Mouse (Mus musculus): Measurements from ENCODE around the gene Osbpl2.

The Osbpl2 gene

GRCm38 (mm10) chr2:180118661-180119438 lies at the start of gene Osbpl2:
TSS of gene Osbpl2 (plus strand) at chr2:180119306.
- peak; percentile 100 for DNase-seq (ENCODE audit: low read depth, low spot score)

GRCm38 (mm10) chr2:180069770-180070480 lies 49.2 kb upstream of the Osbpl2 start:
- no peak for DNase-seq (ENCODE audit: low read depth, low spot score)

- DNase-seq (ENCODE audit: low read depth, low spot score) = peak; percentile 93
Observed at GRCm38 (mm10) chr2:180070481-180071453, 48.3 kb upstream of the Osbpl2 start, which contains the start of gene Mtg2. TSS of gene Mtg2 (plus strand) at chr2:180070588.

DNA sequence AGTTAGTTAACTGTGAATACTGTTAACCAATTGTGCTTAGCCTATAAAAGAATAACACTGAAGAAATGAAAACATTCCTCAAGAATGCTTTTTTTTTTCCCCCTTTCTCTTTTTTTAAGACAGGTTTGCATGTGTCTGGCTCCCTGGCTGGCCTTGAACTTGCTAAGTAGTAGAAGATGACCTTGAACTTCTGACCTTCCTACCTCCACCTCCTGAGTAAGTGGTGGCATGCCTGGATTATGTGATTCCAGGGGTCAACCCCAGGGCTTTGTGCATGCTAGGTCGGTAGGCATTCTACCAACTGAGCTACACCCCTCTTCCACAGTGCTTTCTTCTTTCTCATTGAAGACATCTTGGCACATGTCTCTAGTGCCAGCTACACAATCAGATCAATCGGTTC lies 47.4 kb upstream of the Osbpl2 start:
- peak; percentile 68 for DNase-seq (ENCODE audit: low read depth, low spot score)

- DNase-seq (ENCODE audit: low read depth, low spot score) = no peak
Observed at GRCm38 (mm10) chr2:180072886-180073285, 46.2 kb upstream of the Osbpl2 start.

- DNase-seq (ENCODE audit: low read depth, low spot score) = no peak
Observed at GRCm38 (mm10) chr2:180077622-180078021, 41.5 kb upstream of the Osbpl2 start.

DNA sequence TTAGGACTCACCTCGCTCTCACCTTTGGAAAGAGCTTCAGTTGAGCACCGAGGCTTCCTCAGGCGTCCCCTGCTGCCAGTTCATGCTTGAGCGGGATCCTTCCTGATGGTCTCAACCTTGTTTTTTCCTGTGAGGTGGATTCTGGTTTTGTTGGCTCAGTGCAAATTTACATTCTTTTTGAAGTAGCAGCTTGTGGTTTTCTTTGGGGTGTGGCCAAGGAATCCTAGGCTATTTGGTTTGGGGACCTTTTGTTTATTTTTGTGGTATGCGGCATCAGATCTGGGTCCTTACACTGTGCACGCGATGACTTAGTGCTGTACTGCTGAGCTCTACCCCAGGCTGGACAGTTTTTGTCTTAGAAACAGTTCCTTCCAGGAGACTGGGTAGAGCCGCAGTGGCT lies 38.4 kb upstream of the Osbpl2 start:
- peak; percentile 68 for DNase-seq (ENCODE audit: low read depth, low spot score)

GRCm38 (mm10) chr2:180083063-180083462 lies 36.0 kb upstream of the Osbpl2 start:
- DNase-seq (ENCODE audit: low read depth, low spot score) = no peak

GRCm38 (mm10) chr2:180084565-180084964 lies 34.5 kb upstream of the Osbpl2 start:
- no peak for DNase-seq (ENCODE audit: low read depth, low spot score)

DNA sequence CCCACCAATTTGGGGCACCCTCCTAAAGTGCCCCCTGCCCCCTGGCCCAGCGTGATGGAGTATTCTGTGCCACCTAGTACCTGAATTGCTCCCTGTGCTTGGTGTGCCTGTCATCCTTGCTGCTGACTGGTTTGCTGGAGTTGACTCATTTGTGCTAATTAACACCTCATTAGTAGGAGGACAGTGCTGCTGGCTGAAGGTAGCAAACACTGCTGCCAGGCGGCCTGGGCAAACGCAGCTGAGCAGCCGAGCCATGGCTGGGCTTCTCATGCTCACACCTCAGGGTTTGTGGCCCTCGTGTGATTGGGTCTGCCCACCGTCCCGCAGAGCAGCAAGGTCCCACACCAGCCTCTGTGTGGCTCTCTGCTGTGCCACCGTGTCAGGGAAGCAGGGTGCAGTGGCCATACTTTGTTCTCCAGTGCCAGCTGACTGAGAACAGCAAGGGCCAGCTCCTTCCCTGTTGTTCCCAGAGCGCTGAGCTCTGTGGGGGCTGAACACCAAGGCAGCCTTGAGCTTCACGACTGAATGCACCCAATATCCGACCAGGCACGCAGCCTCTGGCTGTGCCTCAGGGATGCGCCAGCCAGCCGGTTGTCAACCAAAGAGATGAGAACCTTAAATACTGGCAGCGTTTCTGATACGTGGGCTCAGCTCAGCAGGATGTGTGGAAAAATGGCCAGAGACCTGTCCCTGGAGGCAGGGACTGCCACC lies 33.0 kb upstream of the Osbpl2 start:
- DNase-seq (ENCODE audit: low read depth, low spot score) = no peak

DNA sequence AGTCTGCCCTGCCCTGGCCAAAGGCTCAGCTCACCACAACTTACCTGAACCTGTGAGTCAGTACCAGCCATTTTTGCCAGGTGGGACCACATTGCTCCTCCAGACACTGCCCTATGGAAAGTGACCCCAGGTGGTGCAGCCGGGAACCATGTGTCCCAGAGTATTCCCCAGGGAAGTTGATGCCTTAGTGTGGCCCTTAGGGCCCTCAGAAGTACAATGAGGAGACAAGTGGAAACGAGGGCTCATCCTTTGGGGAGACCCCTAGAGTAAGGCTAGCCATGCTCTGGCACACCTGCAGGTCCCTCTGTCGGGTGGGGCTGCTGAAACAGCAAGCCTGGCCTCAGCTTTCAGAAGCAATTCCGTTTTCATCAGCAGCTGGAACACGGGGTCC lies 32.5 kb upstream of the Osbpl2 start:
- no peak for DNase-seq (ENCODE audit: low read depth, low spot score)

- DNase-seq (ENCODE audit: low read depth, low spot score) = peak; percentile 54
Observed at GRCm38 (mm10) chr2:180087472-180087871, 31.6 kb upstream of the Osbpl2 start.

DNA sequence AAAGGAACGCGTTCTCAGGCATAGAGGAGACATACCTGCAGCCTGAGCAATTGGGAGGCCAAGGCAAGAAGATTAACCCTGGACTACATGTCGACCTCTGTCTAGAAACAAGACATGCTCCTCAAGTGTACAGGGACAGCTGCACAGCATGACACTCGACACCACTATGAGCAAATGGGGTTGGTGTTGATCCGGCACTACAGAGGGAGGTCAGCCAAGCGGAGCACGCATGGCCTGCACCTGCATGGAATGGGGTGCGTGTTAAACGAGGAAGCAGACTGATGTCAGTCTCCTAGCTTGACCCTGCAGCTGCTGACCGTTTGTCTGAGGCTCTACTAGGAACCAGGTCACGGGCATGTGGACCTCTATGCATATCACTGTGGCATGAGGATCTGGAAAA lies 28.8 kb upstream of the Osbpl2 start:
- DNase-seq (ENCODE audit: low read depth, low spot score) = no peak

DNA sequence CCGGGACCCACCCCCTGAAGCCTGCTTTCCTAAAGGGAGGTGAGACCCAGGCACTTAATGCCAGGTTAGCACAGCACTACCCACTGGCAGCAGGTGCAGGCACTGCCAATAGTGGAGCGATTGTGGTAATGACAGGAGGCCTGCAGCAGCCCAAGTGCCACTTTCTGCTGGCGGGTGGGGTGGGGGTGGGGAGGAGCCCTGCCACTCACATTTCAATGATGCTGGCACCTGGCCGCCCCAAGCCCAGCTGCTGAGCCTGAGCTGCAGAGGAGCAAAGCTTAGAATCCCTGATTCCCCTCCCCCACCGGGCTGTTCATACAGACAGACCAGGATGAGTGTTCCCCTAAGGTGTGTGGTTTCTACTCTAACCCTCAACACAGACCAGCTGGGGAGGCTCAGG lies 23.4 kb upstream of the Osbpl2 start:
- no peak for DNase-seq (ENCODE audit: low read depth, low spot score)

- DNase-seq (ENCODE audit: low read depth, low spot score) = no peak
Observed at GRCm38 (mm10) chr2:180097585-180097984, 21.5 kb upstream of the Osbpl2 start.

GRCm38 (mm10) chr2:180098167-180098566 lies 20.9 kb upstream of the Osbpl2 start:
- DNase-seq (ENCODE audit: low read depth, low spot score) = no peak

DNA sequence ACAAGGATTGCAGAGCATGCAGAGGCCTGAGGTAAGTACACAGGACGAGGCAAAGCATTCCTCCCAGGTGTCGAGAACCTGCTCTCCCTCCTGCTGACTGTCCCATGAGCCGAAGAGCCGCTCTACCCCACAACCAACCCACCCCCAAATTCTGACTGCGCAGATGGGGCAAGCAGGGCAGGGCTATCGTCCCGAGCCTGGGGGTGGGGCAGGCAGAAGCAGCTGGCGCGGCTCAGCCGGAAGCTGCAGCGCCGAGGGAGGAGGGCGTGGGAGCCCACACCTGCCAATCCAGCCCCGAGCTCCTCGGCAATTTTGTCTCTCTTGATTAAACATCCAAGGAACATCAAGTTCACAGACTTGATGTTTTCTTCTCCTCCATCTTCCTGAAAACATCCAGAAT lies 19.6 kb upstream of the Osbpl2 start:
- DNase-seq (ENCODE audit: low read depth, low spot score) = peak; percentile 32

- DNase-seq (ENCODE audit: low read depth, low spot score) = peak; percentile 29
Observed at GRCm38 (mm10) chr2:180103151-180103977, 15.7 kb upstream of the Osbpl2 start.

DNA sequence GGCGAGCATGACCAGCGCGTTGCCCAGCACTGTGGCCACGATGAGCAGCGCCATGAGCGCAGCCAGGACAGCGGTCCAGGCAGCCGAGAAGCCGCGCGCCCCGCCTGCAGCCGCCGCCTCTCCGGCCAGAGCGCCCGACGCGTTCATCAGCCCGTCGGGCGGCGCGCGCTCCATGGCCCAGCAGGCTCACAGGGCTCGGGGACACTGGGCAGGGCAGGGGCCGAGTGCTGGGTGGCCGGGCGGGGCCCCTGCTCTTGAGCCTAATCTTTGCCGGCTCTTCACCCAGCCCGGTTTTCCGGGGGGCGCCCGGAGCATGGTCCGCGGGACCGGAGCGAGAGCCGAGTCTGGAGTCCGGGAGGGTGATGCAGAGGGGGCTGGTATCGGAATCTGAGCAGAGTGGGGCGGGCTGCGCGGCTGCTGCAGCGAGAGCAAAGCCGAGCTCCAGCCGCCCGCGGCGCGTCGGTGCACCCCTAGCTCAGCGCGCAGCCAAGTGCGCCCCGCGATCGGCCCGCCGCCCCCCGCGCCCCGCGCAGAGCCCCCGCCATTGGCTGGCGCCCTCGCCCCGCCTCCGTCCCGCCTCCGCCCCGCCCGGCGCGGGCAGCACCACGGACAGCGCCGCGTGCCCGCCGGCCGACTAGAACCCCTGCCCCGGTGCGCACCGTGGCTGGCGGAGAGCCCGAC lies 15.0 kb upstream of the Osbpl2 start, which contains the start of gene Hrh3:
Gene Hrh3 (minus strand): TSS at position 511 of the 681 bp plus-strand sequence.
- peak; percentile 72 for DNase-seq (ENCODE audit: low read depth, low spot score)
